Mouse (Mus musculus) megakaryocyte, embryonic 14.5 days (primary cell): ENCODE measurements around the gene Chmp2a.

ENCODE experiments used
- FLI1 ChIP-seq: IDR thresholded peaks from 2 replicates; pipeline ENCODE4 v1.6.1; 2012; ENCODE audit warnings: low read length, inconsistent platforms, mixed read lengths
- GATA1 ChIP-seq: IDR thresholded peaks from 3 replicates; pipeline ENCODE4 v1.6.1; 2012; ENCODE audit warnings: mixed read lengths, low read length, inconsistent platforms, borderline replicate concordance

GRCm38 (mm10) chr7:13043445-13044253, 9.0 kb upstream of the Chmp2a start:
- TF ChIP-seq GATA1 (no peak), FLI1 (no peak)
